Mouse (Mus musculus) kidney, postnatal 25 days (tissue): ENCODE data around the gene Ergic2.

Experiments used
- DNase-seq, 2 experiments: peaks; one replicate each; pipeline ENCODE4 v3.0.0; 2021; ENCODE audit warnings: mixed read lengths in 2 of 2

The Ergic2 gene

GRCm38 (mm10) chr6:148211897-148212680 is at the start of gene Ergic2:
Gene Ergic2 (minus strand): TSS chr6:148212374.
- peak; percentile 99 for DNase-seq

- no peak for DNase-seq
These were observed 48.5 kb upstream of the Ergic2 start for GRCm38 (mm10) chr6:148260729-148261101.

GRCm38 (mm10) chr6:148259979-148260728 is 48.0 kb upstream of the Ergic2 start:
- no peak for DNase-seq

- no peak for DNase-seq
These were observed 46.9 kb upstream of the Ergic2 start for GRCm38 (mm10) chr6:148259074-148259473.

- no peak for DNase-seq
These were observed 45.6 kb upstream of the Ergic2 start for GRCm38 (mm10) chr6:148257805-148258204.

GRCm38 (mm10) chr6:148256109-148256508 is 43.9 kb upstream of the Ergic2 start:
- no peak for DNase-seq

- no peak for DNase-seq
These were observed 43.4 kb upstream of the Ergic2 start for GRCm38 (mm10) chr6:148255395-148256053.

- DNase-seq: no peak
These were observed 37.0 kb upstream of the Ergic2 start for GRCm38 (mm10) chr6:148249221-148249620.

- peak in 1 of 2 experiments; percentile 84 for DNase-seq
These were observed 36.5 kb upstream of the Ergic2 start for GRCm38 (mm10) chr6:148248625-148249024.

GRCm38 (mm10) chr6:148246544-148246943 is 34.4 kb upstream of the Ergic2 start:
- DNase-seq: no peak

- no peak for DNase-seq
These were observed 32.7 kb upstream of the Ergic2 start for GRCm38 (mm10) chr6:148244836-148245235.

- DNase-seq: no peak
These were observed 30.1 kb upstream of the Ergic2 start for GRCm38 (mm10) chr6:148242304-148242703.

GRCm38 (mm10) chr6:148241685-148242084 is 29.5 kb upstream of the Ergic2 start:
- no peak for DNase-seq

- no peak for DNase-seq
These were observed 27.1 kb upstream of the Ergic2 start for GRCm38 (mm10) chr6:148239311-148239710.

- DNase-seq: no peak
These were observed 25.3 kb upstream of the Ergic2 start for GRCm38 (mm10) chr6:148237453-148237852.

- no peak for DNase-seq
These were observed 22.1 kb upstream of the Ergic2 start for GRCm38 (mm10) chr6:148234105-148234828.

GRCm38 (mm10) chr6:148227542-148227941 is 15.4 kb upstream of the Ergic2 start:
- no peak for DNase-seq

GRCm38 (mm10) chr6:148222686-148223085 is 10.5 kb upstream of the Ergic2 start:
- no peak for DNase-seq

GRCm38 (mm10) chr6:148218235-148219076 is 6.3 kb upstream of the Ergic2 start:
- no peak for DNase-seq

GRCm38 (mm10) chr6:148216752-148217151 is 4.6 kb upstream of the Ergic2 start:
- DNase-seq: no peak

GRCm38 (mm10) chr6:148214765-148215164 is 2.6 kb upstream of the Ergic2 start:
- DNase-seq: peak; percentile 59 to 64

GRCm38 (mm10) chr6:148211391-148211876 is 740 bp downstream of the Ergic2 start:
- peak in 1 of 2 experiments; percentile 25 for DNase-seq
